Mouse (Mus musculus) lung, embryonic 14.5 days (tissue): ENCODE results near the gene Tspan10. TPM values are rescaled to one million over a fixed set of nuclear protein-coding genes. Genes with fewer than 3 reads are reported as not detected.
A peak's percentile ranks its signal among the peaks of the same experiment; 100 is the strongest.

ENCODE experiments used
- ATAC-seq: fragments of 200-750 bp; cut with Nextera tagmentation; 2 replicates; pipeline ENCODE4 v1.8.0; 2017; ENCODE audit warnings: mild to moderate bottlenecking, moderate TSS enrichment, moderate library complexity; ENCODE audit not compliant: insufficient read depth
- DNase-seq: peaks from one replicate; pipeline ENCODE4 v3.0.0-alpha.2; 2015
- H3K27ac ChIP-seq: fragments of 300-500 bp; sonication (generic); 2 replicates; pipeline ENCODE4 v1.5.1; 2014; ENCODE audit warnings: low read depth, mild to moderate bottlenecking, moderate library complexity
- H3K27me3 ChIP-seq: fragments of 300-500 bp; sonication (generic); 2 replicates; pipeline ENCODE4 v1.6.1; 2014; ENCODE audit warnings: low read length, control low read depth; ENCODE audit not compliant: insufficient read depth
- H3K36me3 ChIP-seq: fragments of 300-500 bp; sonication (generic); 2 replicates; pipeline ENCODE4 v1.6.1; 2014; ENCODE audit warnings: control low read depth; ENCODE audit not compliant: insufficient read depth
- H3K4me1 ChIP-seq: fragments of 300-500 bp; sonication (generic); 2 replicates; pipeline ENCODE4 v1.6.1; 2014; ENCODE audit warnings: antibody characterized with exemption, control low read depth; ENCODE audit not compliant: insufficient read depth
- H3K4me2 ChIP-seq: fragments of 300-500 bp; sonication (generic); 2 replicates; pipeline ENCODE4 v1.6.1; 2014; ENCODE audit warnings: mild to moderate bottlenecking
- H3K4me3 ChIP-seq: fragments of 300-500 bp; sonication (generic); 2 replicates; pipeline ENCODE4 v1.5.1; 2014; ENCODE audit warnings: low read depth, low read length
- H3K9ac ChIP-seq: fragments of 300-500 bp; sonication (generic); 2 replicates; pipeline ENCODE4 v1.6.1; 2014
- H3K9me3 ChIP-seq: fragments of 300-500 bp; sonication (generic); 2 replicates; pipeline ENCODE4 v1.6.1; 2016; ENCODE audit warnings: low read depth, low read length, control low read depth
- CTCF ChIP-seq: IDR thresholded peaks from 2 replicates; pipeline ENCODE4 v1.5.1; 2016; ENCODE audit warnings: antibody characterized with exemption, low read depth
- WGBS: fragments of 180-500 bp; shearing (Covaris S2); extraction: QIAGEN DNeasy Blood & Tissue Kit; methylation state at CpG from one replicate; pipeline ENCODE4 v1.1.7; 2014; 5-methylcytosine and 5-hydroxymethylcytosine counted together
- polyA plus RNA-seq: library from polyadenylated mRNA; unstranded; fragments of >200 nt; fragmentation: Nextera tagmentation; extraction: Ambion mirVana; gene quantifications from 2 replicates; pipeline ENCODE4 v1.2.1, GENCODE M21; 2014

Tspan10 gene
- polyA plus RNA-seq, 1 experiment from 2014 or later: not detected

GRCm38 (mm10) chr11:120464365-120464764, 21.9 kb downstream of the Tspan10 start:
- Histone ChIP-seq H3K9ac (no peak overlapping the region), H3K27me3 (no peaks in the 10 kb centered on the region), H3K4me1 (peaks cover 10% of the 10 kb centered on the region; the same call in 1 of the 2 replicates), H3K9me3 (no peaks in the 10 kb centered on the region), H3K4me2 (no peak overlapping the region), H3K27ac (no peak overlapping the region), H3K36me3 (peaks cover 60% of the 10 kb centered on the region), H3K4me3 (no peak overlapping the region)
- no peak for DNase-seq
- 84% methylated on average over 5 of the region's 5 CpGs for WGBS
- TF ChIP-seq CTCF: no peak
- ATAC-seq: no peak

- Histone ChIP-seq H3K27me3 (no peaks in the 10 kb centered on the region), H3K4me3 (no peak overlapping the region), H3K9me3 (no peaks in the 10 kb centered on the region), H3K27ac (no peak overlapping the region), H3K36me3 (peaks cover 61% of the 10 kb centered on the region), H3K9ac (no peak overlapping the region), H3K4me2 (peak overlapping the region; percentile 78), H3K4me1 (peaks cover 10% of the 10 kb centered on the region; the same call in 1 of the 2 replicates)
- ATAC-seq (no peak), DNase-seq (no peak)
- TF ChIP-seq CTCF: no peak
- WGBS: 88% methylated on average over 4 of the region's 4 CpGs
Observed at GRCm38 (mm10) chr11:120465521-120465920, 23.1 kb downstream of the Tspan10 start.

- no peak for TF ChIP-seq CTCF
- peaks cover 61% of the 10 kb centered on the region for H3K36me3 ChIP-seq
- H3K27ac ChIP-seq: peak within 1 kb of the TSS; percentile 42; the same call in 1 of the 2 replicates
- no peaks in the 10 kb centered on the region for H3K9me3 ChIP-seq
- H3K27me3 ChIP-seq: no peaks in the 10 kb centered on the region
- H3K4me2 ChIP-seq: peak within 1 kb of the TSS; percentile 78
- H3K9ac ChIP-seq: peak within 1 kb of the TSS; percentile 78
- H3K4me3 ChIP-seq: peak within 1 kb of the TSS; percentile 91
- ATAC-seq (peak; percentile 100), DNase-seq (peak; percentile 99)
- peaks cover 10% of the 10 kb centered on the region; the same call in 1 of the 2 replicates for H3K4me1 ChIP-seq
- WGBS: under 1% methylated on average over 52 of the region's 54 CpGs
Observed at GRCm38 (mm10) chr11:120467051-120467735, 24.7 kb downstream of the Tspan10 start, which contains the start of gene Arl16. TSS of gene Arl16 (minus strand) at chr11:120467607.

- H3K9ac ChIP-seq: peak overlapping the region; percentile 78
- H3K27me3 ChIP-seq: no peaks in the 10 kb centered on the region
- peak overlapping the region; percentile 91 for H3K4me3 ChIP-seq
- no peak for TF ChIP-seq CTCF
- H3K4me1 ChIP-seq: peaks cover 10% of the 10 kb centered on the region; the same call in 1 of the 2 replicates
- no peak for DNase-seq
- peak; percentile 69 for ATAC-seq
- peak overlapping the region; percentile 78 for H3K4me2 ChIP-seq
- peak overlapping the region; percentile 42; the same call in 1 of the 2 replicates for H3K27ac ChIP-seq
- peaks cover 61% of the 10 kb centered on the region for H3K36me3 ChIP-seq
- H3K9me3 ChIP-seq: no peaks in the 10 kb centered on the region
- under 1% methylated on average over 33 of the region's 33 CpGs for WGBS
Observed at GRCm38 (mm10) chr11:120467736-120468092, 25.3 kb downstream of the Tspan10 start.

GRCm38 (mm10) chr11:120472052-120472451, 29.6 kb downstream of the Tspan10 start:
- H3K36me3 ChIP-seq: peaks cover 68% of the 10 kb centered on the region
- H3K9me3 ChIP-seq: no peaks in the 10 kb centered on the region
- no peak for TF ChIP-seq CTCF
- no peak overlapping the region for H3K27ac ChIP-seq
- WGBS: 94% methylated on average over 6 of the region's 6 CpGs
- no peak overlapping the region for H3K4me2 ChIP-seq
- H3K9ac ChIP-seq: no peak overlapping the region
- H3K4me3 ChIP-seq: no peak overlapping the region
- no peaks in the 10 kb centered on the region for H3K27me3 ChIP-seq
- H3K4me1 ChIP-seq: peaks cover 7% of the 10 kb centered on the region; the same call in 1 of the 2 replicates
- ATAC-seq: no peak
- no peak for DNase-seq

GRCm38 (mm10) chr11:120483448-120483934, 41.0 kb downstream of the Tspan10 start:
- Histone ChIP-seq H3K9ac (peak overlapping the region; percentile 92), H3K36me3 (peaks cover 84% of the 10 kb centered on the region), H3K4me1 (peaks cover 9% of the 10 kb centered on the region), H3K4me3 (peak overlapping the region; percentile 99), H3K27me3 (no peaks in the 10 kb centered on the region), H3K27ac (peak overlapping the region; percentile 88), H3K9me3 (no peaks in the 10 kb centered on the region), H3K4me2 (peak overlapping the region; percentile 90)
- 87% methylated on average over 7 of the region's 7 CpGs for WGBS
- ATAC-seq: no peak
- no peak for DNase-seq
- TF ChIP-seq CTCF: no peak

- H3K4me2 ChIP-seq: peak within 1 kb of the TSS; percentile 90
- H3K27ac ChIP-seq: peak within 1 kb of the TSS; percentile 88
- ATAC-seq (peak; percentile 97), DNase-seq (peak; percentile 98)
- peak within 1 kb of the TSS; percentile 99 for H3K4me3 ChIP-seq
- peak within 1 kb of the TSS; percentile 92 for H3K9ac ChIP-seq
- peaks cover 9% of the 10 kb centered on the region for H3K4me1 ChIP-seq
- under 1% methylated on average over 60 of the region's 60 CpGs for WGBS
- no peaks in the 10 kb centered on the region for H3K9me3 ChIP-seq
- peaks cover 80% of the 10 kb centered on the region for H3K36me3 ChIP-seq
- no peaks in the 10 kb centered on the region for H3K27me3 ChIP-seq
- TF ChIP-seq CTCF: no peak
Observed at GRCm38 (mm10) chr11:120484265-120484981, 42.0 kb downstream of the Tspan10 start, which contains the start of gene Mrpl12. TSS of gene Mrpl12 (plus strand) at chr11:120484613.
